Mouse (Mus musculus) CH12F3 (cell line): Measurements from ENCODE around the gene Kdm4a.

Source experiments
- in situ Hi-C: fragments of 300-500 bp; cut with MboI; formaldehyde crosslinking; loops from 2 replicates; pipeline ENCODE4 v1.14.3; 2020; ENCODE audit warnings: low sequenced_read_pairs

Kdm4a gene

GRCm38 (mm10) chr4:118156559-118156958, 23.3 kb downstream of the Kdm4a start:
- in situ Hi-C loops, result no loop called here

- in situ Hi-C loops, result no loop called here
Observed at GRCm38 (mm10) chr4:118154889-118155288, 25.0 kb downstream of the Kdm4a start.

GRCm38 (mm10) chr4:118152020-118152785, 27.6 kb downstream of the Kdm4a start:
- in situ Hi-C loops, result no loop called here

GRCm38 (mm10) chr4:118150804-118151203, 29.0 kb downstream of the Kdm4a start:
- in situ Hi-C loops, result no loop called here

- in situ Hi-C loops, result no loop called here
Observed at GRCm38 (mm10) chr4:118149956-118150680, 29.7 kb downstream of the Kdm4a start.

GRCm38 (mm10) chr4:118149055-118149576, 30.7 kb downstream of the Kdm4a start:
- in situ Hi-C loops, result no loop called here

- in situ Hi-C loops, result no loop called here
Observed at GRCm38 (mm10) chr4:118148317-118148687, 31.5 kb downstream of the Kdm4a start.

GRCm38 (mm10) chr4:118147547-118148316, 32.1 kb downstream of the Kdm4a start:
- in situ Hi-C loops, result no loop called here

GRCm38 (mm10) chr4:118147090-118147489, 32.8 kb downstream of the Kdm4a start:
- in situ Hi-C loops, result no loop called here

GRCm38 (mm10) chr4:118144324-118144723, 35.5 kb downstream of the Kdm4a start:
- in situ Hi-C loops, result no loop called here

- in situ Hi-C loops, result no loop called here
Observed at GRCm38 (mm10) chr4:118143679-118144078, 36.2 kb downstream of the Kdm4a start.

- in situ Hi-C loops, result no loop called here
Observed at GRCm38 (mm10) chr4:118141511-118141910, 38.3 kb downstream of the Kdm4a start.

- in situ Hi-C loops, result no loop called here
Observed at GRCm38 (mm10) chr4:118138891-118139290, 41.0 kb downstream of the Kdm4a start.

- in situ Hi-C loops, result no loop called here
Observed at GRCm38 (mm10) chr4:118137857-118138256, 42.0 kb downstream of the Kdm4a start.

GRCm38 (mm10) chr4:118137311-118137710, 42.5 kb downstream of the Kdm4a start:
- in situ Hi-C loops, result no loop called here

- in situ Hi-C loops, result no loop called here
Observed at GRCm38 (mm10) chr4:118135414-118135813, 44.4 kb downstream of the Kdm4a start.

GRCm38 (mm10) chr4:118134485-118135365, 45.1 kb downstream of the Kdm4a start, which contains the start of gene St3gal3:
Gene St3gal3 (minus strand): TSS chr4:118134914.
- in situ Hi-C loops, result no loop called here

- in situ Hi-C loops, result no loop called here
Observed at GRCm38 (mm10) chr4:118131329-118131728, 48.5 kb downstream of the Kdm4a start.

GRCm38 (mm10) chr4:118123030-118123704, 56.7 kb downstream of the Kdm4a start:
- in situ Hi-C loops, result no loop called here

GRCm38 (mm10) chr4:118122078-118122477, 57.8 kb downstream of the Kdm4a start:
- in situ Hi-C loops, result no loop called here
